Mouse (Mus musculus): ENCODE measurements around the gene Serinc3. TPM values are rescaled to one million over a fixed set of nuclear protein-coding genes. Genes with fewer than 3 reads are reported as not detected.

The Serinc3 gene
- polyA plus RNA-seq, 1 experiment = 10.3 TPM

DNA sequence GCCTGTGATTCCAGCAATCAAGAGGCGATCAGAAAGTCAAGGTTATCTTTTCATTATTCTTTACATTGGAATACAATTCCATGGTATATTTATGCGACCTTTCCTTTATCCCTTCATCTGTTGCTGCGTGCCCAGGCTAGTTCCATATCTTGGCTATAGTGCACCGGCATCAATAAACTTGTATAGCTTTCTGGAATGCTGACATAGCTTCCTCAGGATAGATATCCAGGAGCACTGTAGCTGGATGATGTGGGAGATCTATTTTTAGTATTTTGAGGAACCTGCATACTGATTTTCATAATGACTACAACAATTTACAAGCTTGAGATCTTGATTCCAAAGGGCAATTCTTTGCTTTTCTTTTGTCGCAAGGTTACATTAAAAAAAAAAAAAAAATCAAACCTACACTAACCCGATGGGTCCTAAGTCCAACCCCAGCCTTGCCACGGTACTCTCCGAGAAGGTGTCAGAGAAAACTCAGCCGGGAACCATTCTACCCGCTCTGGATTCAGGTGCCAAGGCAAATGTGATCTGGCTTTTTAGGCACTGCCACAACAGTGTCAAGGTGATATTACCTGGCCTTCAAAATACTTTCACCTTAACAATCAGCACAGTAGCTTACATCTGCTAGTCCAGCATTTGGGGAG, 51.2 kb downstream of the Serinc3 start:
- no peak for TF ChIP-seq GATA1 (IDR thresholded peaks at IDR 0.05; ENCODE audit: low read length)

DNA sequence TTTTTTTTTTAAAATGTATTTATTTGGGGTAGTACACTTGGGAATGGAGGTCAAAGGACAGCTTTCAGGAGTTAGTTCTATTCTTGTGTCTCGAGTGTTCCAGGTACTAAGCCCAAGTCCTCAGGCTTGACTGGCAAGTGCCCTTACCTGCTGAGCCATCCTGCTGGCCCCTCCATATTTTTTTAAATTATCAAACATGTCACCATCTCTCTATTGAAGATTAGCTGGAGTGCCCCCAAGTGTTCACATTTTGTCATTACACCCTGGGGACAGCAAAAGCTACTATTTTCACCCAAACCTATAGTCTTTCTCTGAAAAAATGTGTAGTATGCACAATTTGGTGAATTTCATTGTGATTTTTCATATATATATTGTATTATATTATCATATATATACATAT, 52.8 kb downstream of the Serinc3 start:
- TF ChIP-seq GATA1 (IDR thresholded peaks at IDR 0.05; ENCODE audit: low read length) = no peak

DNA sequence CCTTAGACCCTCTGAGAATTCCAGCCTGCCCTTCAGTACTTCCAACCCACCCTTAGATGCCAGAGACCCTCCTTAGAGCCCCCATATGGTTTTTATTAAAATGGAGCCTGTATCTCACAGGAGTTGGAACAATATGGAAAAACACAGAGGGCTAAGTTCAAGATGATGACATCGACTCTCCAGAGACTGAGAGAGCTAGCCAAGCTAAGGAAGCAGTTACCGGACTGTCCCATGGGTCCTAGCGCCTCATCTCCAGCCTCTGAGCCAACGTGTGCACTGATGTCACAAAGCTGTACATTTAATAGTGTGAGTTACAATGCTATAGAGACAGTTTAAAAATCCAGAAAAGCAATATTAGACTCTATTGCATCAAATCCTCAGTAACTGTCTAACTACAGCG, 53.9 kb downstream of the Serinc3 start:
- TF ChIP-seq GATA1 (IDR thresholded peaks at IDR 0.05; ENCODE audit: low read length) = no peak

DNA sequence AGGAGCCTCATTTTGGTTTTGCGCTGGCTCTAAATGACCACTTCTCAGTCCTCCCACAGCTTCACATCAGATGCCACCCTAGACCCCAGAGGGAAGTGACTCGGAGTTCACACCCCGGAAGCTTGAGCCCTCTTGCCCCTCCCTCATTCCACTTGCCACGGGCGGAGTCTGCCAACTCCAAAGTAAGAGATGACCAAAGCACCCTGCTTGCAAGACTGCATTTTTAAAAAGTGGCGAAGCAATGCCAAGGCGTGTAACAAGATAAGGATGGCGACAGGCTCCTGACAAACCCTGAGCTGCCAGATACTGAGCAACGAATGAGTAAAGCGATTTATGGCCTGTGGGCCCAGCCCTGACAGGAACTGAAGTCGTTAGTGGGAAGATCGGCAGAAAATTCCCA, 54.7 kb downstream of the Serinc3 start:
- TF ChIP-seq GATA1 (IDR thresholded peaks at IDR 0.05; ENCODE audit: low read length) = no peak

DNA sequence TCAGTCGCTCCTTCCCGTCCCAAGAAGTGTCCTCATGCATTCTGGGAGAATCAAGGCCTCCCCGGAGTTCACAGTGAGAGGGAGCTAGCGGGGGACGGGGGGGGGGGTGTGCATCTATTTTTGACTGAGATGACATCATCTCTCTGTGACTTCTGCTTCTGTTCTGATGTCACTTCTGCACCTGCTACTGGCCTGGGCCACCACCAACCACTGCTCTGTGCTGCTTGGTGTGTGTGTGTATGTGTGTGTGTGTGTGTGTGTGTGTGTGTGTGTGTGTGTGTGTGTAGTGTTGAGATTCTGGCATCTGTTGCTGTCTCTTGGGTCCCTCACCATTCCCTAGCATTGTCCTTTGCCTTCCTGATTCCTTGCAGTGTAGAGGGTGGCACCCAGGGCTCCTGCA, 57.4 kb downstream of the Serinc3 start:
- TF ChIP-seq GATA1 (IDR thresholded peaks at IDR 0.05; ENCODE audit: low read length) = no peak

DNA sequence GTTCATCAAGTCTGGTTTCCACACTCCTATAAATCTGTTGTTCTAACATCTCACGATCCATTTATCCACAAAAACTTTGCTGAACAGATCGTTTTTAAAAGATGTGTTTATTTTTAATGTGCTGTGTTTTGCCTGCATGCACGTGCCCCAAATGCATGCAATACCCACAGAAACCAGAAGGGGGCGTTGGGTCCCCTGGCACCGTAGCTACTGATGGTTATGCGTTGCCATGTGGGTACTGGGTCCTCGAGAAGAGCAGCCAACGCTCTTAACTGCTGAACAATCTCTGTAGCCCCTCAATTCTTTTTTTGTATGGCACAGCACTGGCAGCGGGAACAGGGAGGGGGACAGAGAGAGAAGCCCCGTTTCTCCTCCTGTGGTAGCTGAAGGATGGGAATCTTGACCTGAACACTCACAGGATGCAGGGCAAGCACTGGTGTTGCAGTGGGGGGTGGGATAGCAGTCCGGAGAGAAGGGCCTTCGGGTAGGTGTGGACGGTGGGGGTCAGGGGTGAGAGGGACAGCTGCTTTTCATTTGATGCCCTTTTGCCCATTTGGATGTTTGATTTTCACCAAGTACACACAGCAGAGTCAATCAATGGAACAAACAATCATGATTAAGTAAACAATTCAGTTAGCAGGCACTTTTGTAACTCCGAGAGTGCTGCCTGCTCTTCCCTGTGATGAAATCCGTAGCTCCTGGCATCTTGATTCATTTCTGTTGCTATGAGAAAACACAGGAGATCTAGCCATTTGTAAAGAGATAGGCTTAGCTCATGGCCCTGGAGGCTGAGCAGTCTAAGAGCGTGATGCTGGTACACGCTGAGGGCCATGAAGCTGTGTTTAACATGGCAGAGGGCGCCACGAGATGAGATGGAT, 58.3 kb downstream of the Serinc3 start:
- TF ChIP-seq GATA1 (IDR thresholded peaks at IDR 0.05; ENCODE audit: low read length) = no peak

DNA sequence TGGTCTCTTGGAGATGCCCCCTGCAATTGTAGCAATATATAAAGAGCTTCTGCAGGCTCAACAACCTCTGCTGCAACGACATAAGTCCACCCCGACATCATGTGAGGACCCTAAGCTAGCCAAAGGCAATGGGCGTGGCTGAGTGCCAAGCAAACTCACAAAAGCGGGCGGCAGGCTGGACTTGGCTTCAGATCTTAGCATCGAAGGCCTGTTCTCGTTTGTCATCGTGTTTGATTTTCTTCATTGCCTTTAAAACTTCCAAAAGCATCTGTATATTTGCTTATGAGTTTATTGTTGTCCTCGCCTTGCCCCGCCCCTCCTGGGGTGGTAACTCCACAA, 60.9 kb downstream of the Serinc3 start:
- TF ChIP-seq GATA1 (IDR thresholded peaks at IDR 0.05; ENCODE audit: low read length) = no peak

DNA sequence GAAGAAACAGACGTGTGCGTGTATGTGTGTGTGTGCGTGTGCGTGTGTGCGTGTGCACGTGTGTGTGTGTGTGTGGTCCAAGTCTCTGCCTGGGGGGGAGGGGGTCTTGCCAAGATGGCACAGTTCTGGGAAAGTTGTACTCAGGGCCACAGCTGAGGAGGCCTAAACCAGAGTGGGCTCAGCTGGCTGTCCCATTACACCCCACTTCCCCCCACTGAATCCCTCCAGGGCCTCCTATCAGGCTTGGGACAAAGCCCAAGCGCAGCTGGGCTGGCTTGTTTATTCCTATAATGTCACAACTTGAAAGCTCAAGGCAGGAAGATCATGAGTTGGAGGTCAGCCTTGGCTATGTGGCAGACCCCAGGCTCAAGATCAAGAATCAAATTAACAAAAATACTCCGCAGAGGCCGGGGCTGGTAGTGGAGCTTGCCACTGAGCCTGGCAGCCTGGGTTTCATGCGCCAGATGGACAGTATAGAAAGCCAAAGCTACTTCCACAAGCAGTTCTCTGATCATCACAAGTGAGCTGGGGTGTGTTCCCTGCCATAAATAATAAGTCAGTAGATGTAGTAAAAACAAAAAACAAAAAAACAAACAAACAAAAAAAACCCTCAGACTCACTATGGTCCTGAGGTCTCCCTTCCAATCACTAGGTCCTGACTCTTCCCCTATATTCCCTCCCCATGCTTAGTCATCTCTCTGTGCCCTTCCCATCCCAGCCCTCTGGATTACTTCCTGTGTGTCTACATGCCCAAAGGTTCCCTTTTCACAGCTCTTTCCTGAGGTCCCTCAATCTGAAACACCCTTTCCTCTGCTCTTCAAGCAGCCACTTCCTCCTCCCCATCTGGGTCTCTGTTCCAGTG, 61.5 kb downstream of the Serinc3 start:
- TF ChIP-seq GATA1 (IDR thresholded peaks at IDR 0.05; ENCODE audit: low read length) = no peak

DNA sequence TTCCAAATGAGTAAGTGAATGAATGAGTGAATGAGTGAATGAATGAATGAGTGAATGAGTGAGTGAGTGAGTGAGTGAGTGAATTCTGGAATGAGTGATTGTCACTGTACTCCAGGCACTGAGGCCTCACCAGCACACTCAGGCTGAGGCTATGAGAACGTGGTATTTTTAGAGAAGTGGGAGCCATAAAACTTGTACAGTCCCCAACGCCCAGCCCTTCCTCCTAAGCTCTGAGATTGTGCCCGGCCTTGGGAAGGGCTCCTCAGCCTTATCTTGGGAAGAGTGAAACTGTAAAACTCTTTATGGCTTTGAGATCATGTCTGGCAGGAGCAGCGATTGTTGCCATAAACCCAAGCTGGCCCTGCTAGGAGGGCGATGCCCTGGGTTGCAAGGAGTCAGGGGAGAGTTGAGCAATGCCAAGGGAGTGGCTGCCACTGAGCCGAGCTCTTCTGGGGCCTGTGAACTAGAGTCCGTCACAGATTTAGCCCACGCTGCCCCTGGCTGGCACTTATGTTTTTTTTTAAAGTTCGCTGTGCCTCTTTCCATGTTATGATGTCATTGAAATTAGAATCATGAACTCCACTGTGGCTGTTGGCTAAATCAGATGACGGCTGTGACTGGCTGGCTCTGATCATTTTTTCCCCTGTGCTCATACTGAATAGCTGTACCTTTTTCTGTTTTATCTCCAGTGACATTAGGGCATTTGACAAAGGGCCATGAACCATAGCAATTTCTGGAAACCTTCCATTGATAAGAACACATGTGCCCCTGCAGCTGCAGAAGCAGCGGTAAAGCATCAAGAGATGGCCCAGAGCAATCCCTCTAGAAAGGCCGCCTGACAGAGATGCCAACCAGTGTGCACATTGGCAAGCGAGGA, 64.6 kb downstream of the Serinc3 start:
- no peak for TF ChIP-seq GATA1 (IDR thresholded peaks at IDR 0.05; ENCODE audit: low read length)

DNA sequence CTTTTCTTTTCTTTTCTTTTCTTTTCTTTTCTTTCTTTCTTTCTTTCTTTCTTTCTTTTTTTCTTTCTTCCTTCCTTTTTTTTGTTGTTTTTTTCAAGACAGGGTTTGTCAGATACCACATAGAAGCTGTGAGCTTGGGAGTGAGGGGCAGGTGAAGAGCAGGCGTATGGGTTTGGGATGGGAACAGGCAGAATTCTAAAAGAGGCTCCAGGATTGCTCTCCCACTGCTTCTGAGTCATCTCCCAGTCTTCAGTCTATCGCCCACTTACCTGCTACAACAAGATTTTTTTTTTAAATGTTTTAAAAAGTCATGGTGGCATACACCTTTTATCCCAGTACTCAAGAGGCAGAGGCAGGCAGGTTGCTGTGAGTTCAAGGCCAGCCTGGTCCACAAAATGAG, 66.9 kb downstream of the Serinc3 start:
- no peak for TF ChIP-seq GATA1 (IDR thresholded peaks at IDR 0.05; ENCODE audit: low read length)

DNA sequence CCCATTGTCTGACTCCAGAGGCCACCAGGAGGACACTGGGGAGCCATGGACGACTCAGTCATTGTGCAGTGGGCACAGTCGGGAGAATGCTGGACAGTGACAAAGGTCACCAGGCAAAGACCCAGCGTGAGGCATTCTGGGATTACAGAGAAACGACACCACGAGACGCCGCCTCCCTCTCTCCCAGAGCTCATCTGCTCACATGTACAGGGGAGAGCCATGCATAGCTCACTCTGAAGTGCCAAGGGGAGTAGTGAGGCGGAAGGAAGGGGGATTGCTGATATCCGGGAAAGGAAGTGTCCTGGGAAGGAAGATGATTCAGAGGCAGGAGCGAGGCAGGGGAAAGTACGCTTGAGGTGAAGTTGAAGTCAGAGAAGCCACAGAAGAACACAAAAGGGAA, 69.7 kb downstream of the Serinc3 start:
- TF ChIP-seq GATA1 (IDR thresholded peaks at IDR 0.05; ENCODE audit: low read length) = no peak

DNA sequence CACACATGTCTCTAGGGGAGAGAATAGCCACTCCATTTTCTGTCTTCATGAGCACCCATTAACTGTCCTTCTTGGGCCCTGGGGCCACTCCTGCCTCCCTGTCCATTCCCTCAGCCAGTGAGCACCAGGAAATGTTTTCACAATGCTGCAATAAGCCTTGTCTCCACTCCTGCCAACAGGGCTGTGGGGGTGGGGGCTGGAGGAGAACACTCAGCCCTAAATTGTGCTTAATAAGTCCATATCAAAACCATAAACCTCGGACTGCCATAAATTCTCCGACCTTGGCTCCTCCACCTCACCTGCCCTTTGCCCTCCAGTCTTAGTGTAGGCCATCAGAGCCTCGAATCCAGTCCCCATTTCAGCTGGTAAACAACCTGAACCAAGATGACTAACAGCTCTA, 70.6 kb downstream of the Serinc3 start:
- no peak for TF ChIP-seq GATA1 (IDR thresholded peaks at IDR 0.05; ENCODE audit: low read length)

Other genes starting within 250 kb of the Serinc3 start
- 0.02 TPM in 1 of 2 replicates, not detected in the other for gene Jph2, start 247.1 kb downstream of the Serinc3 start, polyA plus RNA-seq (2012)
- 7.1 and 11.2 TPM in 2 replicates for gene Oser1, start 220.4 kb downstream of the Serinc3 start, polyA plus RNA-seq (2012)
- gene Gdap1l1, start 206.7 kb downstream of the Serinc3 start, polyA plus RNA-seq (2012) = not detected in 2 replicates
- gene Fitm2, start 172.5 kb downstream of the Serinc3 start, polyA plus RNA-seq (2012) = 6.0 and 6.7 TPM in 2 replicates
- not detected in 2 replicates for gene R3hdml, start 152.8 kb downstream of the Serinc3 start, polyA plus RNA-seq (2012)
- not detected in 2 replicates for gene Hnf4a, start 138.3 kb downstream of the Serinc3 start, polyA plus RNA-seq (2012)
- gene Ttpal, start 42.8 kb downstream of the Serinc3 start, polyA plus RNA-seq (2012) = 25.6 and 45.3 TPM in 2 replicates
- gene Pkig, start 13.3 kb upstream of the Serinc3 start, polyA plus RNA-seq (2012) = 164 and 226 TPM in 2 replicates
- gene Ada, start 105.1 kb upstream of the Serinc3 start, polyA plus RNA-seq (2012) = 8.3 and 9.0 TPM in 2 replicates
- gene Ccn5, start 175.7 kb upstream of the Serinc3 start, polyA plus RNA-seq (2012) = not detected in 2 replicates
- gene Kcnk15, start 208.5 kb upstream of the Serinc3 start, polyA plus RNA-seq (2012) = not detected in 2 replicates